17 mouse cellular contexts compared by ENCODE assay signal in the genomic region with DNA sequence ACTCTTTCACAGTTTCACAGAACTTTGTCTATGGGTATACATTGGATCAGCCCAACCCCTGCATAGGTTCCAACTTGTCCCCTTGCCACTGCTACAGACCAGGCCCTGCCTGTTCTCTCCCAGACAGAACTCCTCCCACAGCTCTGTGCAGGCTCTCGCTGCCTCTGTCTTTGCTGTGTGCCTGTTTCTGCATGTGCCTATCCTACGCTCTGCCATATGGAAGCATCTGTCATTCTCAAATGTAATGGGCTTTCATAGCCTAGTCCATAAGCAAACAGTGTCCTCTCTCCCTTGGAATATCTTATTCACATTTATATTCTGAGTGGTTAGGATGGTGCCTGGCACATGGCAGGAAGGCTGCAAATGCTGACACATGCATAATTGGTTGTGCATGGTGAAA.
DNase-seq lines count a peak whose midpoint lies in the region; ATAC-seq and TF ChIP-seq lines count a peak whose summit lies in the region.
"Had no signal": no experiment of that assay in that cellular context is flagged by ENCODE, and none has a peak within 500 bp of the region (broad histone marks: within the 10 kb centered on the region; RNA-seq: fewer than 3 reads in every experiment).

No protein-coding gene starts in this region.

- no peaks in the 10 kb centered on the region for H3K27me3 ChIP-seq in lung, embryonic 16.5 days (ENCODE audit: control insufficient read depth, insufficient read depth, low read depth, low read length)
- H3K27me3 ChIP-seq in forebrain, embryonic 14.5 days (replicated peaks; ENCODE audit: control insufficient read depth, insufficient read depth, low read length), result no peaks in the 10 kb centered on the region
- no peaks in the 10 kb centered on the region for H3K27me3 ChIP-seq in forebrain, postnatal 0 days (ENCODE audit: insufficient read depth, low read length)
- no peaks in the 10 kb centered on the region for H3K27me3 ChIP-seq in midbrain, embryonic 12.5 days
- no peaks in the 10 kb centered on the region for H3K27me3 ChIP-seq in heart, embryonic 12.5 days (replicated peaks)
- H3K27me3 ChIP-seq: heart, embryonic 15.5 days had no signal

- no peaks in the 10 kb centered on the region for H3K9me3 ChIP-seq in lung, embryonic 16.5 days (ENCODE audit: control insufficient read depth, low read length)
- no peaks in the 10 kb centered on the region for H3K9me3 ChIP-seq in forebrain, embryonic 14.5 days (replicated peaks; ENCODE audit: control insufficient read depth, low read length)
- H3K9me3 ChIP-seq in forebrain, postnatal 0 days (ENCODE audit: low read length), result no peaks in the 10 kb centered on the region
- H3K9me3 ChIP-seq in midbrain, embryonic 12.5 days, result no peaks in the 10 kb centered on the region
- no peaks in the 10 kb centered on the region for H3K9me3 ChIP-seq in heart, embryonic 12.5 days (replicated peaks)
- H3K9me3 ChIP-seq: heart, embryonic 15.5 days had no signal

- DNase-seq in lung, adult 18-20 months, result no peak
- DNase-seq in forebrain, embryonic 14.5 days (ENCODE audit: low spot score), result peak; percentile 74
- DNase-seq in forebrain, postnatal 0 days, result no peak
- no peak for DNase-seq in gastrocnemius, postnatal 14 days
- DNase-seq in kidney, postnatal 25 days, result no peak
- DNase-seq: adrenal gland, postnatal 10 days; cerebellum, adult 9-11 months; kidney, adult 8-10 months; liver; lung, adult 2 months; spleen, adult 18-20 months; thymus, postnatal 4 days had no signal

- H3K4me2 ChIP-seq in lung, embryonic 16.5 days (ENCODE audit: low read depth, low read length), result no peak overlapping the region
- H3K4me2 ChIP-seq in forebrain, embryonic 14.5 days (ENCODE audit: low read length), result no peak overlapping the region
- no peak overlapping the region for H3K4me2 ChIP-seq in forebrain, postnatal 0 days (ENCODE audit: low read depth)
- H3K4me2 ChIP-seq in midbrain, embryonic 12.5 days (replicated peaks), result no peak overlapping the region
- H3K4me2 ChIP-seq in heart, embryonic 12.5 days, result no peak overlapping the region
- H3K4me2 ChIP-seq: heart, embryonic 15.5 days had no signal

- no peaks in the 10 kb centered on the region for H3K36me3 ChIP-seq in lung, embryonic 16.5 days (ENCODE audit: control insufficient read depth, insufficient read depth, low read length)
- H3K36me3 ChIP-seq in forebrain, embryonic 14.5 days (ENCODE audit: control insufficient read depth, insufficient read depth, low read length), result no peaks in the 10 kb centered on the region
- no peaks in the 10 kb centered on the region for H3K36me3 ChIP-seq in forebrain, postnatal 0 days (ENCODE audit: insufficient read depth)
- H3K36me3 ChIP-seq in midbrain, embryonic 12.5 days, result no peaks in the 10 kb centered on the region
- H3K36me3 ChIP-seq in heart, embryonic 12.5 days, result no peaks in the 10 kb centered on the region
- H3K36me3 ChIP-seq: heart, embryonic 15.5 days had no signal

- H3K9ac ChIP-seq in lung, embryonic 16.5 days (ENCODE audit: low read length), result no peak overlapping the region
- no peak overlapping the region for H3K9ac ChIP-seq in forebrain, embryonic 14.5 days (ENCODE audit: low read length)
- no peak overlapping the region for H3K9ac ChIP-seq in forebrain, postnatal 0 days
- H3K9ac ChIP-seq in midbrain, embryonic 12.5 days (replicated peaks), result no peak overlapping the region
- H3K9ac ChIP-seq in heart, embryonic 12.5 days, result no peak overlapping the region
- H3K9ac ChIP-seq: heart, embryonic 15.5 days had no signal

- WGBS in lung, embryonic 16.5 days, result 79% methylated on average over 2 of the region's 2 CpGs
- WGBS in forebrain, embryonic 14.5 days, result 53% methylated on average over 2 of the region's 2 CpGs
- 58% methylated on average over 2 of the region's 2 CpGs for WGBS in forebrain, postnatal 0 days
- 71% methylated on average over 2 of the region's 2 CpGs for WGBS in midbrain, embryonic 12.5 days
- 93% methylated on average over 2 of the region's 2 CpGs for WGBS in heart, embryonic 12.5 days

- TF ChIP-seq CTCF in forebrain, postnatal 0 days (IDR thresholded peaks at IDR 0.05; ENCODE audit: low read depth), result no peak

- 0 out of 2 replicates have a peak, but pooled peaks cover 5% of the 10 kb centered on the region for H3K4me1 ChIP-seq in lung, embryonic 16.5 days (replicated peaks; ENCODE audit: control insufficient read depth, insufficient read depth, low read length)
- peaks cover 7% of the 10 kb centered on the region for H3K4me1 ChIP-seq in forebrain, embryonic 14.5 days (ENCODE audit: control insufficient read depth, insufficient read depth, low read length)
- H3K4me1 ChIP-seq in forebrain, postnatal 0 days (ENCODE audit: insufficient read depth), result peaks cover 8% of the 10 kb centered on the region; the same call in 1 of the 2 replicates
- H3K4me1 ChIP-seq in midbrain, embryonic 12.5 days, result peaks cover 14% of the 10 kb centered on the region; the same call in 1 of the 2 replicates
- H3K4me1 ChIP-seq in heart, embryonic 12.5 days (replicated peaks), result peaks cover 5% of the 10 kb centered on the region; the same call in 1 of the 2 replicates
- H3K4me1 ChIP-seq: heart, embryonic 15.5 days had no signal

- peak; percentile 31; the same call in 1 of the 2 replicates for ATAC-seq in lung, embryonic 16.5 days (ENCODE audit: low read depth)
- peak; percentile 88 for ATAC-seq in forebrain, embryonic 14.5 days
- ATAC-seq in forebrain, postnatal 0 days, result peak; percentile 71
- 0 out of 2 replicates have a peak, but pooled peaks have one; percentile 41 for ATAC-seq in midbrain, embryonic 12.5 days (ENCODE audit: low FRiP score, low read depth)
- no peak for ATAC-seq in heart, embryonic 12.5 days (ENCODE audit: insufficient number of reproducible peaks, low FRiP score)
- ATAC-seq: CD4-positive, CD25-positive, alpha-beta regulatory T cell, adult 4 months had no signal

- no peak overlapping the region for H3K27ac ChIP-seq in lung, embryonic 16.5 days (ENCODE audit: low read length)
- H3K27ac ChIP-seq in forebrain, embryonic 14.5 days (ENCODE audit: low read depth, low read length), result peak overlapping the region; percentile 53; the same call in 1 of the 2 replicates
- peak overlapping the region; percentile 5 for H3K27ac ChIP-seq in forebrain, postnatal 0 days (ENCODE audit: low read depth, low read length)
- H3K27ac ChIP-seq in midbrain, embryonic 12.5 days (replicated peaks), result 0 out of 2 replicates have a peak overlapping the region, but pooled peaks have one; percentile 3
- H3K27ac ChIP-seq in heart, embryonic 12.5 days (ENCODE audit: poor library complexity, severe bottlenecking), result no peak overlapping the region
- H3K27ac ChIP-seq: heart, embryonic 15.5 days had no signal

- H3K4me3 ChIP-seq in lung, embryonic 16.5 days (ENCODE audit: low read length), result no peak overlapping the region
- no peak overlapping the region for H3K4me3 ChIP-seq in forebrain, embryonic 14.5 days (ENCODE audit: low read depth, low read length)
- no peak overlapping the region for H3K4me3 ChIP-seq in forebrain, postnatal 0 days (ENCODE audit: low read depth, low read length)
- H3K4me3 ChIP-seq in midbrain, embryonic 12.5 days, result no peak overlapping the region
- no peak overlapping the region for H3K4me3 ChIP-seq in heart, embryonic 12.5 days
- H3K4me3 ChIP-seq: heart, embryonic 15.5 days had no signal

- intact Hi-C loops in gastrocnemius, postnatal 14 days (cut with DNase I; ENCODE audit: low total_unique reads), result no loop called here

Comparison
In these comparisons a context has a peak if more than half of its experiments do, and no peak if none do; other contexts are left out.
1. H3K27ac ChIP-seq: peak in forebrain, embryonic 14.5 days (single experiment), forebrain, postnatal 0 days (single experiment) and midbrain, embryonic 12.5 days (single experiment); none in lung, embryonic 16.5 days (single experiment) and heart, embryonic 12.5 days (single experiment).